Mouse (Mus musculus) neural tube, embryonic 10.5 days (tissue): ENCODE data around the gene Nup50.

Experiments
- DNase-seq: peaks from one replicate; pipeline ENCODE4 v3.0.0-alpha.2; 2017; ENCODE audit warnings: low spot score; ENCODE audit errors: extremely low spot score

Gene Nup50

GRCm38 (mm10) chr15:84950053-84950452 lies 26.8 kb downstream of the Nup50 start:
- DNase-seq, result no peak

- no peak for DNase-seq
These were observed 30.0 kb downstream of the Nup50 start for GRCm38 (mm10) chr15:84953259-84953658.

- no peak for DNase-seq
These were observed 34.6 kb downstream of the Nup50 start for GRCm38 (mm10) chr15:84957851-84958250.

DNA sequence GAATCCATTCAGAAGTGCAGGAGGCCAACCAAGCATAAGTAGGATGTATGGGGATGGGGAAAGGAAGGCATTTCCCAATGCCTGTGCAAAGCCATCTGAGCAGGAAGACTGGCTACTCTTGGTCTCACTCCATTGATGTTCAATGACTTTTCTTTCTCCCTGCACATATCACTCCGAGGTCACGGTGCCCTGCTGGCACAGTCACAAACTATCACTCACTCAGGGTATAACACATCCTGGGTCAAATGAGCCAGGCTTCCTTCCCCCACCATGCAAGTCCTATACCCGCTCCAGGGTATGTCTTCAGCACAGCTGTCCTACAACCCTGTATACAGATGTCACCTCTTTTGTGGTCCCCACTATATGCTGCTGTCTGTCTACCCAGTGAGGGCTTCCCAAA lies 35.1 kb downstream of the Nup50 start:
- no peak for DNase-seq

- no peak for DNase-seq
These were observed 36.7 kb downstream of the Nup50 start for GRCm38 (mm10) chr15:84959891-84960290.

GRCm38 (mm10) chr15:84960692-84961091 lies 37.5 kb downstream of the Nup50 start:
- no peak for DNase-seq

DNA sequence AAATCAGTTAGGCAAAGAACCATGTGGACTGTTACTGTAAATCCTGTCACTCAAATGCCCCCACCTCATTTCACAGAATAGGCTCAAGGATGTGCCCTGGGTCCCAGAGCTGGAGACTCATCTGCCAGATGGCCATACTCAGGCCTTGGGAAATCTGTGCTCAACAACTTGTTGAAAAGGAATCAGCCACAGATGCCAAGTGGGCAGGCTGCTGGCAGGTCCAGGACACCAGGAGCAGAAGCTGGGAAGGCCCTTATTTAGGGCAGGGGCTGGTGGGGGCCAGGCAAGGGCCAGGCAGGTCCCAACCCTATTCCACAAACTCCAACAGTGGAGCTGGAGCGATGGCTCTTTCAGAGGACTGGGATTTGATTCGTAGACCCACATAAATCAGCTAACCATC lies 39.3 kb downstream of the Nup50 start:
- DNase-seq, result no peak

GRCm38 (mm10) chr15:84964771-84965170 lies 41.6 kb downstream of the Nup50 start:
- no peak for DNase-seq

DNA sequence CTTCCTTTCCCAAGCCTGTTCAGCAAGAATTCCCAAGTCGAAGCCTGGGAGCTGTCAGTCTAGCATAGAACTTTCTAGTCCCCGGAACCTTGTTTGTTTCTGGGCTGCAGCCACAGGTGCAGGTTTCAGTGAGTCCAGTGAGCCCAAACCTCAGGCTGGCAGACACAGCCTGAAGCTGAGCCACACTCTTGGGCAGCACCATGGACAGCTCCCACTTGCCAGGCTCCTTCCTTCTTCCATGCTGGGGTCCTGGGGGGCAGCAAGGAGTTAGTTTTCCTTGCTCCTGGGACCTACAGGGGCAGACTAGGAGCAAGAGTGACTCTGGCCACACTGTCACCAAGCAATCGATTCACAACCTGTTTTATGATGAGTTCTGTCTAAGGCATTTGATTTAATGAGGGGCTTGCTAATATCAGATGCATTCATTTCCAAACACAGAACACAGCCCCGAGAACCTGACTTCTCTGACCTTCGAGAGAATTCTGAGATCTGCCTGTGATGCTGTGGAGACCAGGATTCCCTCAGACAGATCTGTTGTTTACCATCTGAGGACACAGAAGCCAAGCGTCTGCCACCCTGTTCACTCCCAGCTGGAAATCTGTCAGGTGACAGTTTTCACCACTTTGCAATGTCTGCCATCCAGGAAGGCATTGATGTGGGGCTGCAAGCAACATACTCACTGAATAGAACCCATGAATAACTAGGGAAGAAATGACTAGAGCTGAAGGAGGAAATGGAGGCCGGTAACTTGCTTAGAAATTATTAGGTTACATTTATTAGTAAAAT lies 42.6 kb downstream of the Nup50 start:
- DNase-seq, result peak; percentile 67

GRCm38 (mm10) chr15:84968534-84968933 lies 45.3 kb downstream of the Nup50 start:
- DNase-seq, result no peak

GRCm38 (mm10) chr15:84972860-84973543 lies 49.8 kb downstream of the Nup50 start:
- DNase-seq, result peak; percentile 33

- no peak for DNase-seq
These were observed 50.3 kb downstream of the Nup50 start for GRCm38 (mm10) chr15:84973544-84973871.

- DNase-seq, result no peak
These were observed 52.5 kb downstream of the Nup50 start for GRCm38 (mm10) chr15:84975729-84976128.

DNA sequence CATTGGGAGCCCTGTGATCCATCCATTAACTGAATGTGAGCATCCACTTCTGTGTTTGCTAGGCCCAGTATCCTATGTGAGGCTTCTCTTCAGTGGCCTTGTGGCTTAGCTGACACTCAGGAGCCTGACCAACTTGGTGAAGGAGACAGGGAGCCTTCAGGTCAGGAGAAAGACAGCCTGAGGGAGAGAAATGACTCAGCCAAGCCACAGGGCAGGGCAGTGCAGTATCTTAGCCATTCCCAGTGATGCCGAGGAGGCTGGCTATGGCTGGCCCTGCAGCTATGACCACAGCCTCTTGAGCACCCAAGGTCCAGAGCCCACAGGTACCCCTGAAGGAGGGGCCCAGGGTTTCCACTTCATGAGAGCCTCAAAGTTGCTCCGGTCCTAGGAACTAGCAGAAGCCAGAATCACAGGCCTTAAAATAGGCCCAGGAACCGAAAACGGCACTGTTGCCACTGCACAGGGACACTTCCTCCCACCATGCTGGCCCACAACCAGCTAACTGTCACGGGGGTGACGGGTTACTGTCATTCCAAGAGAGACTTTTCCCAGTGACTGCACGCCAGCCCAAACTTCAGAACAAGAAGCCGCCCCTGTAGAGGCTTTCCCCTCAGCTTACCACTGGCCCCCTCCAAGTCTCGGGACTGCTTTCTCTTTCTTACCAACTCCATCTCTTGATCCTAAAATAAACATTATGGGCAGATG lies 58.5 kb downstream of the Nup50 start:
- DNase-seq, result no peak

DNA sequence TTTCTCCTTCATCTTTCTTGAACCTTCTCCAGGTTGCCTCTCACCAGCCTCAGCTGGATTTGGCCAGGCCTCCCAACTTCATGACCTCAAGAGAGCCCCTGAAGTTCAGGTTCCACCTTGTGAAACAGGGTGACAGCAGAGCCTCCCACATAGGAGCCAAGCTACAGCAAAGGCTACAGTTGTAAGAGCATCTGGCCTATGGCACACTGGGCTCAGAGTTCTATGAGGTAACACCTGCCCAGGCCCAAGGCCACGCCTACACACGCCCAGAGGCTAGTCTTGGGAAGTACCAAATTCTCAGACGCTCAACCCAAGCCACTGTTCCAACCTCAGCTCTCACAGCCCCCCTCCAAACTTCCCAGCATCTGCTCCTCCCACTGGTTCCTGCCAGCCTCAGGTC lies 59.7 kb downstream of the Nup50 start:
- no peak for DNase-seq

GRCm38 (mm10) chr15:84983721-84984120 lies 60.5 kb downstream of the Nup50 start:
- DNase-seq, result no peak

GRCm38 (mm10) chr15:84985516-84986160 lies 62.4 kb downstream of the Nup50 start:
- DNase-seq, result no peak

DNA sequence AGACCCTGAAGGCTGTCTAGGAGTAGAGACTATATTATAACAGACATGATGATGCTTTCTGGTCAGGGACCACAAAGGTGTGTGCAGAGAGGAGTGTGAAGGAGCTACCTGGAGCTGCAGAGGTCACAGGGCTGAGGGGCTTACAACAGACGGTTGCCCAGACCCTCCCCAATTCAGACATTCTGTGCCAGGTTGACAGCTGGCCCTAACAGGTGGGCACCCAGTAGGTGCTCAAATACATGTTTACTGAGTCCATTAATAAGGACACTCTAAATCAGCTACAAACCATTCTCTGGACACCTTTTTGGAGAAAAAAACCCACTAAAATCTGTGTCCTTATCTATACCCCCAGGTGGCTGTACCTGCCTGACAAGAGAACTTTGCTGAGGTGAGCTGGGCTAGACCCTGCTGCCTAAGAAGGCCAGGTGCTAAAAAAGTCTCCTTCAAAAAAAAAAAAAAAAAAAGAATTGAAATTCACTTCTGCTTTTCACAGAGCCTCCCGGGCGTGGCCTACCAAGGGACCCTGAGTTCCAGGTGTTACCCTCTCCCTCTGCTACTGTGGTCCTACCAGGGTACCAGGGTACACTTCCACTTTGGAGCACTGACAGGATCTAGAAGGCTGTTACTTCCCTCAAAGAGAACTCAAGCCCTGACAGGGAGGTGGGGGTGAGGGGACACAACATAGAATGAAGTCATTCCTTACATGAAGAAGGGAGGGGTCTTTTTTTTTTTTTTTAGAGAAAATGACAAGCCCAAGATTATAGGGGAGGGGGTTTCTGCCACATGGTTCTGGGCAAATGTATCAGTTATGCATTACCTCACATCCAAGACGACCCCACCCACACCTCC lies 63.2 kb downstream of the Nup50 start:
- no peak for DNase-seq

DNA sequence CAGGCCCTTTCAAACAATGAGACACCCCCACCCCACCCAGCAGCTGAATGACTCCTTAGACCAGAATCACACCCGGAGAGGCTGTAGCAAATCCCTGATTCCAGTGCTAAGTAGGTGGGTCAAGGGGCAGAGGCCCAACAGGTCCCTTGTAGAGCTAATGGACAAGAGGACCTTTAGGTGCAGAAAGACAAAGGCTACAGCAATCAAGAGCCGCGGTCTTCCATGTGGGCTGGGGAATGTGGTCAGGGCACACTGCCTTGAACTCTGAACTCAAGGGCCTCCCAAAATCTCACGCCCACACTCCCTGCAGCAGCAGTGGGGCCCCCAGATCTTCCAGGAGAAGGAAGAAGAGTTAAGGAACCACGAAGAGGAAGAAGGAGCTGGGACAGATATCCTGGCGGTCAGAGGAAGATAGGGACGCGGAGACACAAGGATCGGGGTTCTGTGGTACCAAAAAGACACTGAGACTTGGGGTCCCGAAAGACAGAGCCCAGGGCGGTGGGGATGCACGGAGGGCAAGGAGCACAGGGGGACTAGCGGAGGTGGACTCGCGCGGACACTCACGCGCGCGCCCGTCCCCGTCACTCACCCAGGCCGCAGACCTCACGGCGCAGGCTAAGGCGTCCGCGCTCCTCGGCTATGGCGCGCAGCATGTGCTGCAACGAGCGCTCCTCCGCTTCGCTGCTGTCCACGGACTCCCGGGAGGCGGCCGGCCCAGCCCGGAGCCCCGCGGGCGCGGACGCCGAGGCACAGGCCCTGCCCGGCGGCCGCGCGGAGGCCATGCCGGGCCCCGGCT lies 64.0 kb downstream of the Nup50 start:
- DNase-seq, result peak; percentile 60
